ENCODE assay signal across 16 mouse cellular contexts in the genomic region with DNA sequence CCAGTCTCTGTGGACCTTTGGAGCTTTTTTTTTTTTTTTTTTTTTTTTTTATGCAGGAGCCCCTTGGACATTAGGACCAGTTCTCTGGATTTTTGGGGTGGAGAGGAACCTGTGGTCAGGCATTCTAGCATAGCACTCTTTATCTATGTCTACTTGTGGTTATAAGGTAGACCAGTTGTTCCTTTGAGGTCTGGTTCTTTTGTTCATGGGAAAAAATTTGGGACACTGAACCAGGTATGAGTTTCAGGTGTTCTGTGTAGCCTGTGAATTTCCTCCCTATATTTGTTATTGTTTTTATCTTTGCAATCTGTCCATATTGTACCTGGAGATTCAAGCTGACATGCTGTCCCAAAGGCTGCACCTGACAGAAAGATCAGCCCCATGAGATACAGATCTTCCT. TPM values are rescaled to one million over a fixed set of nuclear protein-coding genes. Genes with fewer than 3 reads are reported as not detected.
DNase-seq lines count a peak whose midpoint lies in the region.
"Had no signal": no experiment of that assay in that cellular context is flagged by ENCODE, and none has a peak within 500 bp of the region (broad histone marks: within the 10 kb centered on the region; RNA-seq: fewer than 3 reads in every experiment).

No protein-coding gene starts in this region.

- intact Hi-C loops in gastrocnemius, postnatal 36 days (cut with DNase I), result no loop called here

- DNase-seq in embryo, embryonic 11.5 days (ENCODE audit: low read depth, low spot score), result peak; percentile 9
- no peak for DNase-seq in embryo, embryonic 11 days
- DNase-seq in 416B (ENCODE audit: low read depth) (peak; percentile 50), WW6 (ENCODE audit: low read depth, low spot score) (peak; percentile 13)
- DNase-seq in hindlimb bud, embryonic 11.5 days (ENCODE audit: extremely low spot score, low read depth, low spot score), result peak; percentile 44
- no peak for DNase-seq in gastrocnemius, postnatal 36 days
- DNase-seq in left cerebral cortex, adult 11 months (ENCODE audit: low spot score), result no peak
- DNase-seq in neural tube, embryonic 10.5 days (ENCODE audit: extremely low spot score, low spot score), result no peak
- DNase-seq: B cell, adult 2 months; cerebellum, adult 11 months; cerebellum, postnatal 25 days; gastrocnemius, postnatal 14 days; heart, adult 2 months; kidney, adult 18-20 months; kidney, postnatal 25 days; right cerebral cortex, postnatal 25 days had no signal

RNA-seq across cellular contexts. Expression of a gene that starts 40.1 kb away (rescaled TPM):
- 1 to 10 TPM; 2.5 to 3.0 TPM for total RNA-seq in gastrocnemius, postnatal 36 days (2021)

Comparison
In these comparisons a context has a peak if more than half of its experiments do, and no peak if none do; other contexts are left out.
1. DNase-seq: peak in embryo, embryonic 11.5 days (single experiment), 416B (single experiment), WW6 (single experiment) and hindlimb bud, embryonic 11.5 days (single experiment); none in embryo, embryonic 11 days (single experiment), gastrocnemius, postnatal 36 days (0 of 2), left cerebral cortex, adult 11 months (single experiment) and neural tube, embryonic 10.5 days (single experiment).